Mouse (Mus musculus) MEL (cell line): ENCODE measurements around the gene Rnf145. TPM values are rescaled to one million over a fixed set of nuclear protein-coding genes. Genes with fewer than 3 reads are reported as not detected.

Experiments
- DNase-seq: peaks from one replicate; pipeline ENCODE4 v3.0.0; 2011; ENCODE audit warnings: low read depth, low spot score
- H3K27ac ChIP-seq: 2 replicates; pipeline ENCODE4 v1.5.1; 2012; ENCODE audit warnings: low read depth, mild to moderate bottlenecking, control low read depth, low read length, moderate library complexity; ENCODE audit not compliant: control insufficient read depth
- H3K27me3 ChIP-seq, 2 experiments: fragments of 150-350 bp in 1 of 2; sonication (generic) in 1 of 2; 2 replicates each; pipeline ENCODE4 v1.6.1; 2012; ENCODE audit warnings: low read length in 2 of 2, mild to moderate bottlenecking in 2 of 2, improper control_type of control experiment in 1 of 2, moderate library complexity in 1 of 2; ENCODE audit not compliant: insufficient read depth in 2 of 2, control insufficient read depth in 1 of 2
- H3K36me3 ChIP-seq, 2 experiments: 2 replicates each; pipeline ENCODE4 v1.6.1; 2012 to 2014; ENCODE audit warnings: low read length in 2 of 2, improper control_type of control experiment in 1 of 2, inconsistent platforms in 1 of 2, mild to moderate bottlenecking in 1 of 2; ENCODE audit not compliant: insufficient read depth in 2 of 2, control insufficient read depth in 1 of 2
- H3K4me1 ChIP-seq, 2 experiments: fragments of 150-350 bp in 1 of 2; sonication (generic) in 1 of 2; 2 replicates each; pipeline ENCODE4 v1.6.1; 2012; ENCODE audit warnings: low read length in 2 of 2, improper control_type of control experiment in 1 of 2, mild to moderate bottlenecking in 1 of 2; ENCODE audit not compliant: insufficient read depth in 2 of 2, control insufficient read depth in 1 of 2
- H3K4me3 ChIP-seq, 2 experiments: fragments of 150-350 bp in 1 of 2; sonication (generic) in 1 of 2; 2 replicates each; pipeline ENCODE4 v1.5.1; 2012; ENCODE audit warnings: low read depth in 2 of 2, low read length in 2 of 2, mild to moderate bottlenecking in 2 of 2, moderate library complexity in 2 of 2, control low read depth in 1 of 2, improper control_type of control experiment in 1 of 2; ENCODE audit not compliant: control insufficient read depth in 1 of 2, insufficient read depth in 1 of 2
- H3K79me2 ChIP-seq: 2 replicates; pipeline ENCODE4 v1.6.1; 2012; ENCODE audit warnings: mild to moderate bottlenecking, low read length, moderate library complexity; ENCODE audit not compliant: control insufficient read depth, poor library complexity, insufficient read depth
- H3K9ac ChIP-seq: 2 replicates; pipeline ENCODE4 v1.6.1; 2012; ENCODE audit warnings: low read depth, mild to moderate bottlenecking, control low read depth, low read length, moderate library complexity; ENCODE audit not compliant: control insufficient read depth, poor library complexity, severe bottlenecking
- H3K9me3 ChIP-seq: fragments of 150-350 bp; sonication (generic); replicated peaks from 2 replicates; pipeline ENCODE4 v1.6.1; 2012; ENCODE audit warnings: mild to moderate bottlenecking, low read length, improper control_type of control experiment, moderate library complexity; ENCODE audit not compliant: insufficient read depth
- CHD1 ChIP-seq: IDR thresholded peaks from 2 replicates; pipeline ENCODE4 v1.6.1; 2012; ENCODE audit warnings: low read depth, mild to moderate bottlenecking, inconsistent platforms, low read length, improper control_type of control experiment
- CTCF ChIP-seq, 3 experiments: IDR thresholded peaks in 2 of 3; conservative IDR thresholded peaks in 1 of 3; 2 replicates each; pipeline ENCODE4 v1.5.1; 2011 to 2012; ENCODE audit warnings: low read length in 3 of 3, low read depth in 2 of 3, mild to moderate bottlenecking in 2 of 3, improper control_type of control experiment in 1 of 3, inconsistent platforms in 1 of 3, mixed read lengths in 1 of 3, moderate library complexity in 1 of 3; ENCODE audit not compliant: control insufficient read depth in 1 of 3, insufficient read depth in 1 of 3, poor library complexity in 1 of 3, severe bottlenecking in 1 of 3
- ELF1 ChIP-seq: IDR thresholded peaks from 2 replicates; pipeline ENCODE4 v1.6.1; 2014; ENCODE audit warnings: low read depth, mild to moderate bottlenecking, inconsistent platforms, low read length, improper control_type of control experiment, moderate library complexity
- ETS1 ChIP-seq: IDR thresholded peaks from 2 replicates; pipeline ENCODE4 v1.6.1; 2012; ENCODE audit warnings: low read depth, mild to moderate bottlenecking, inconsistent platforms, low read length, improper control_type of control experiment, moderate library complexity
- JUND ChIP-seq: IDR thresholded peaks from 2 replicates; pipeline ENCODE4 v1.6.1; 2011; ENCODE audit warnings: low read depth, mild to moderate bottlenecking, improper control_type of control experiment, low read length
- KAT2A ChIP-seq: conservative IDR thresholded peaks from 2 replicates; pipeline ENCODE4 v1.6.1; 2012; ENCODE audit warnings: low read depth, low read length, improper control_type of control experiment, inconsistent platforms
- MAFK ChIP-seq: IDR thresholded peaks from 2 replicates; pipeline ENCODE4 v1.6.1; 2011; ENCODE audit warnings: low read depth, mild to moderate bottlenecking, low read length, improper control_type of control experiment, borderline replicate concordance
- MAX ChIP-seq: IDR thresholded peaks from 2 replicates; pipeline ENCODE4 v1.6.1; 2011; ENCODE audit warnings: low read length, improper control_type of control experiment
- MAZ ChIP-seq: IDR thresholded peaks from 2 replicates; pipeline ENCODE4 v1.6.1; 2012; ENCODE audit warnings: low read depth, mild to moderate bottlenecking, inconsistent platforms, low read length, improper control_type of control experiment
- MYC ChIP-seq: IDR thresholded peaks from 2 replicates; pipeline ENCODE4 v1.6.1; 2011; ENCODE audit warnings: low read depth, mild to moderate bottlenecking, low read length, improper control_type of control experiment, moderate library complexity
- NELFE ChIP-seq: IDR thresholded peaks from 2 replicates; pipeline ENCODE4 v1.6.1; 2011; ENCODE audit warnings: low read depth, low read length, improper control_type of control experiment
- NRF1 ChIP-seq: IDR thresholded peaks from 2 replicates; pipeline ENCODE4 v1.6.1; 2014; ENCODE audit warnings: low read depth, mild to moderate bottlenecking, inconsistent platforms, low read length, improper control_type of control experiment, moderate library complexity; ENCODE audit not compliant: poor library complexity, insufficient read depth, severe bottlenecking
- POLR2AphosphoS2 ChIP-seq: IDR thresholded peaks from 2 replicates; pipeline ENCODE4 v1.6.1; 2011; ENCODE audit warnings: low read length, improper control_type of control experiment
- SIN3A ChIP-seq: IDR thresholded peaks from 2 replicates; pipeline ENCODE4 v1.6.1; 2012; ENCODE audit warnings: low read length, improper control_type of control experiment, inconsistent platforms
- SMC3 ChIP-seq: IDR thresholded peaks from 2 replicates; pipeline ENCODE4 v1.6.1; 2011; ENCODE audit warnings: low read depth, low read length, improper control_type of control experiment
- TAL1 ChIP-seq: IDR thresholded peaks from 2 replicates; pipeline ENCODE4 v1.6.1; 2012; ENCODE audit warnings: mild to moderate bottlenecking, inconsistent platforms, low read length, moderate library complexity, mixed read lengths
- USF1 ChIP-seq: IDR thresholded peaks from 2 replicates; pipeline ENCODE4 v1.6.1; 2014; ENCODE audit warnings: low read depth, mild to moderate bottlenecking, inconsistent platforms, low read length, improper control_type of control experiment, moderate library complexity
- USF2 ChIP-seq, 2 experiments: IDR thresholded peaks; 2 replicates each; pipeline ENCODE4 v1.6.1; 2011 to 2012; ENCODE audit warnings: improper control_type of control experiment in 2 of 2, low read length in 2 of 2, borderline replicate concordance in 1 of 2, inconsistent platforms in 1 of 2, low read depth in 1 of 2, mild to moderate bottlenecking in 1 of 2; ENCODE audit not compliant: insufficient read depth in 1 of 2
- ZKSCAN1 ChIP-seq: IDR thresholded peaks from 2 replicates; pipeline ENCODE4 v1.6.1; 2012; ENCODE audit warnings: low read depth, mild to moderate bottlenecking, inconsistent platforms, low read length, improper control_type of control experiment, moderate library complexity
- ZNF384 ChIP-seq: IDR thresholded peaks from 2 replicates; pipeline ENCODE4 v1.6.1; 2012; ENCODE audit warnings: low read depth, mild to moderate bottlenecking, inconsistent platforms, low read length, improper control_type of control experiment
- polyA plus RNA-seq, 2 experiments: library from polyadenylated mRNA; stranded (reverse) in 1 of 2; unstranded in 1 of 2; fragments of >175 nt in 1 of 2; fragments of >200 nt in 1 of 2; gene quantifications; 2 replicates each; pipeline versions ENCODE4 v1.2.1 to v1.2.4; 2012; ENCODE audit warnings: low replicate concordance in 2 of 2, low read depth in 1 of 2; ENCODE audit not compliant: insufficient read length in 2 of 2, insufficient read depth in 1 of 2, missing spikeins in 1 of 2
- total RNA-seq: library from RNA; depleted of rRNA; stranded (reverse); fragments of 300-350 nt; gene quantifications from 2 replicates; pipeline ENCODE4 v1.2.3, GENCODE M21; 2012

Rnf145 gene
- total and polyA plus RNA-seq, 3 experiments, result 73.5 to 94.1 TPM; not detected in 1

DNA sequence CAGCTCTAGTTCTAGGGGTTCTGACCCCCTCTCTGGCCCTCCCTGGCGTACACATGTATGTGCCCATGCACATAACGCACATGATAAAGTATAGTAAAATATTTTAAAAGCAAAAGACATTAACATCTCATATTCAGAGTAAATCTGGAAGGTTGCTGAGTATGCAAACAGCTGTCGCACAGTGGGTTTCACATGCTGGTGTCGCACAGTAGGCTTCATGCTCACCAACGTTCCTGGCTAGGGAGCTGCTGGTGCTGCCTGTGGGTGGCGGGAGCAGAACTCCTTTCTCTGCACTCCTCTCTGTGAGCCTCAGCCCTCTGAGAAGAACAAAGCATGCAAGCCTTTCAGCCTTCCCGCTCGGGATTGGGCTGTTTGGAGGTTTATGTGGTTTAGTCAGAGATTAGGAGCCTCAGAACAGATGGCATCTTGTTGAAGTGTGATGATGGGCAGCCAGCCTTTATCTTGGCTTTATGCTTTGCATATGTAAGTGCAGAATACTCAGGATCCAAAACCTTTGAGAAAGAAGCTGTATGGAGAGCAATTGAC, 29.0 kb downstream of the Rnf145 start:
- TF ChIP-seq MAFK (no peak), ZKSCAN1 (peak; percentile 76), KAT2A (no peak)
- Histone ChIP-seq H3K27me3 (no peaks in the 10 kb centered on the region), H3K9me3 (no peaks in the 10 kb centered on the region), H3K27ac (no peak overlapping the region), H3K79me2 (no peaks in the 10 kb centered on the region), H3K4me3 (no peak overlapping the region), H3K36me3 (peaks cover 0 to 65% of the 10 kb centered on the region in 2 experiments; a peak in 3 of 4 replicates), H3K4me1 (no peaks in the 10 kb centered on the region), H3K9ac (no peak overlapping the region)
- DNase-seq, result no peak

DNA sequence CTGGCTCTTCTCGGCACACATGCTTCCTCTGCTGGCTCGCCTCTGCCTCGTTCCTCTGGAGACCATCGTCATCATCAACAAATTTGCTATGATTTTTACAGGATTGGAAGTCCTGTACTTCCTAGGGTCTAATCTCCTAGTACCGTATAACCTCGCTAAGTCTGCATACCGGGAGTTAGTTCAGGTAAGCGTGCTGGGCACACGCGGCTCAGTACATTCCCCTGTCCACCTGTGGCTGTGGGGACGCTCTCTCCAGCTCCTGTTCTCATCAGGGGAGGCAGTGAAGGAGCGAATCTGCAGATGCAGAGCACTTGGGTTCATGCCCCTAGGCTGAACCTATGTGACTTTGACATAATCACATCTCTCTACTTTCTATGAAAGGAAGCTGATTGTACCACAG, 30.1 kb downstream of the Rnf145 start:
- Histone ChIP-seq H3K4me3 (no peak overlapping the region), H3K79me2 (0 out of 2 replicates have a peak, but pooled peaks cover 2% of the 10 kb centered on the region), H3K9me3 (no peaks in the 10 kb centered on the region), H3K27me3 (no peaks in the 10 kb centered on the region), H3K4me1 (no peaks in the 10 kb centered on the region), H3K36me3 (peaks cover 0 to 63% of the 10 kb centered on the region in 2 experiments; a peak in 3 of 4 replicates), H3K9ac (no peak overlapping the region), H3K27ac (no peak overlapping the region)
- TF ChIP-seq CHD1 (no peak), TAL1 (no peak), CTCF (IDR thresholded peaks at IDR 0.05 in 2 of 3, conservative IDR thresholded peaks at IDR 0.05 in 1 of 3; ENCODE audit: control insufficient read depth in 1 of 3, insufficient read depth in 1 of 3, low read depth in 2 of 3, low read length in 3 of 3, poor library complexity in 1 of 3, severe bottlenecking in 1 of 3) (no peak), KAT2A (no peak), MAFK (no peak), ELF1 (no peak), SMC3 (no peak), MYC (no peak), ETS1 (no peak), NELFE (no peak), USF2 (IDR thresholded peaks at IDR 0.05; ENCODE audit: borderline replicate concordance in 1 of 2, insufficient read depth in 1 of 2, low read depth in 1 of 2, low read length in 2 of 2) (no peak)
- no peak for DNase-seq

DNA sequence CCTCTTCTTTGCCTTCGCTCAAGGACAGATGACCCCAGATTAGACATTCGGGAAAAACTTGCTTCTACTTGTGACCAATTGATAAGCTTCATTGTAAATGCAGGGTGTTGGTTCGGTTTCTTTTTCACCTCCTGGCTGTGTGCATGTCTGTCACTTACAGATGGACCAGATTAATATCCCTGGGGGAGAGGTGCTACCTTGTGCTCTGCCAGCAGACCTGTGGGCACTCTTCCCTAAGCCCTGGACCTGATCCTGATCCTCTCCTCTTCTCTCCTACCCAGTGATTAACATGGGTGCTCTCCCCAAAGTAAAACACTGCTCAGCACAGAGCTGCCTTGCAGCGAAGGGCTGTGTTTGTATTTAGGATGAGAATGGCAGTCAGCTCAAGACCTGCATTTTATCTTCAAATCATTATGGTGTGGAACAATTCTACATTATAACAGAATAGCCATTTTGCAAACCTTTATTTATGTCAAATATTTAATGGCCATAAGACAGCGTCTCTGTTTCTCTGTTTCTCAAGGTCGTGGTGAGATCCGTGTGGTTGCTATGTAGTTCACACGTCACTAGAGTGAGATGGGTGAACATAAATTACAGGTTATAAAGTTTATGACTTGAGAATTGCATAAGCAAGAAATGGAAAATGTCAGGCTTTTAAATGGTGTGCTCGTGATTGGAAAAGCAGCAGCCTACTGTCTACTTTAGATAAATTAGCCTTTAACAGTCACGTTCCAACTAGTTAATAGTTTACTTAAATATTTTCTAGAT, 30.9 kb downstream of the Rnf145 start:
- no peaks in the 10 kb centered on the region for H3K9me3 ChIP-seq
- H3K27me3 ChIP-seq, result no peaks in the 10 kb centered on the region
- 0 out of 2 replicates have a peak, but pooled peaks cover 4% of the 10 kb centered on the region for H3K79me2 ChIP-seq
- TF ChIP-seq POLR2AphosphoS2 (no peak), TAL1 (no peak), MAX (no peak), ZNF384 (no peak), SMC3 (no peak), KAT2A (no peak), NRF1 (no peak), USF1 (no peak), USF2 (IDR thresholded peaks at IDR 0.05; ENCODE audit: borderline replicate concordance in 1 of 2, insufficient read depth in 1 of 2, low read depth in 1 of 2, low read length in 2 of 2) (no peak), JUND (no peak), SIN3A (no peak), NELFE (no peak), CHD1 (no peak), MYC (no peak), ETS1 (no peak), MAZ (no peak)
- no peak overlapping the region for H3K4me3 ChIP-seq
- no peak overlapping the region for H3K9ac ChIP-seq
- DNase-seq, result no peak
- H3K36me3 ChIP-seq, result peaks cover 0 to 65% of the 10 kb centered on the region in 2 experiments; a peak in 3 of 4 replicates
- no peaks in the 10 kb centered on the region for H3K4me1 ChIP-seq
- H3K27ac ChIP-seq, result no peak overlapping the region
